Mouse (Mus musculus) fibroblast of lung, adult 2 months (primary cell): ENCODE measurements at regions not wholly inside any gene's neighbourhood (a gene's known extent, or its start where the extent isn't known, plus 50 kb on each side); places are given as distances from the start of the nearest gene placed in this dataset.

Experiments
- DNase-seq: peaks from one replicate; pipeline ENCODE4 v3.0.0-alpha.2; 2011; ENCODE audit warnings: low read depth

- DNase-seq = no peak
Measured at GRCm38 (mm10) chr12:107833001-107833400, 170.4 kb downstream of the Bcl11b start.

DNA sequence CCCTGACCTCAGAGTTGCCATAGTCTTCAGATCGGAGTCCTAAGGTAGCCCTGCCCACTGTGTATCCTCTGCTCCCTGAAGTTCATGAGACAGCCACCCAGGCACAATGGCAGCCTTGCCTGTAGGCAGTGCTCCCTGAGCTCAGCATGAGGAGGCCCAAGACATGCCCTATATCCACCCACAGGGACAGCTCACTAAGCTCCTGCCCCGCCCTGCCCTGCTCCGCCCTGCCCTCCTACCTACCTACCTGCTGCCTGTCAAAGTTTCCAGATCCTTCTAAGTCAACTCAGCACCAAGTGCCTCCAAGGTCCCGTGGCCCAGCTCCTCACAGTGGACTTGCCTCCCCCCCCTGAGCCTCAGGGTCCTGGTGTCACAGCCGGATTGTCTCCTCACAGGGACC is 168.9 kb downstream of the Bcl11b start:
- DNase-seq = no peak

GRCm38 (mm10) chr12:107837741-107838140 is 165.7 kb downstream of the Bcl11b start:
- no peak for DNase-seq

DNA sequence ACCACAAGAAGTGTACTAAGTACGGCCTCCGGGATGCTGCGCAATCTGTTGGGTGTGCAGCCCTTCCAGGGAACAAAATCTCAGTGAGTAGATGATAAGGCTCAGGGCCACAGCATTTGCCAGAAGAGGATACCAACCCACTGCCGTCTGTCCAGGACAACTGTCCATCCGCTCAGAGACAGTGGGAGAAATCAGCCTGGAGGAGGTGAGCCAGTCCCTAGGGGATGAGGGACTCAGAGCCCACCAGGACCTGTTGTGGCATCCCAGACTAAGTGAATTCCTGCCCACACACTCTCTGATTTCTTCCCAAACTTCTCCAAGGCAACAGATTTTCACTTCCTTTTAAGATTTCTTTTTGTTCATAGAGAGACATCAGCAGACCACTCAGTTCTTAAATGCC is 158.8 kb downstream of the Bcl11b start:
- DNase-seq = no peak

- DNase-seq = no peak
Measured at GRCm38 (mm10) chr12:107850591-107850990, 152.8 kb downstream of the Bcl11b start.

GRCm38 (mm10) chr12:107852921-107853320 is 150.5 kb downstream of the Bcl11b start:
- no peak for DNase-seq

DNA sequence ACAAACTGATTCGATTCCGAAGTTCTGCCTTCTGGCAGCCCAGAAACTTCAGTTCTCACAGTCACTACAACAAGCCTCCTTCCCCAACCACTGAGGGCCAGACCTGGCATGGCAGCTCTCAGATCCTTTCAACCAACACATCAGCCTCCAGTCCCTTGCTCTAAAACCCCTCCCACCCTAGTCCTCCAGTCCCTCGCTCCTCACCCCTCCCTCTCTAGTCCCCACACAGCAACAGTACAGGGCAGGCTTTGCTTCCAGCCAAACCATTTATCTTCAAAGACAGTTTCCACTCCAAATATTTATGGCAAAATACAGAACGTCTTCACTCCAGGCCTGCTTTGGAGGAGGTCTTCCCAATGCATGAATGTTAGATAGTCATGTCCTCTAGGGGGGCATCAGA is 147.9 kb downstream of the Bcl11b start:
- no peak for DNase-seq

DNA sequence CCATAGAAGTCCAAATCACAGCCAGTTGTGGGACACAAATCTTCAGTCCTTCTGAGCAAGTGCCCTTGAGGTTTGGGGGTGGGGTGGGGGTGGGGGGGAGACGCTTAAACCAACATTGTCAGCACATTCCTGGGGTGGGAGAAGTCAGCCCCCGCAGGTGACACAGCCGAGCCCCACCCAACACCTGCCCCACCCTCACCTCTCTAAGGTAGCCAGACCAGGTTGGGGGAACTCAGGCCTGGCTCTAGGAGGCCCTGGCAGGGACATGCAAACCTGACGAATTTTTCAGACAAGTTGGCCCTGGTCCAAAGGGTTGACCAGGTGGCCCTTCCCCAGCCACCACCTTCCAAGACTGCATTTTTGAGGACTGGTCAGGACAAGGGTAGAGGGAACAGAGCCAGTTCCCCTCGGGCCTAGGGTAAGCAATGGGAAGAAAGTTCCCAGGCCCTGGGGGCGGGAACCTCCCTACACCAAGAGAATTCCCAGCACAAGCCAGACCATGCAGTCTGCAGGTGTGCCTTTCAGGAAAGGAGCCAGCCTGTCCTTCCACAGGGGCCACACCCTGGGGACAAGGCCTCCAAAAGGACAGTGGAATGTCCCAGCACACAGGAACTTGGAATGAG is 146.9 kb downstream of the Bcl11b start:
- DNase-seq = no peak

DNA sequence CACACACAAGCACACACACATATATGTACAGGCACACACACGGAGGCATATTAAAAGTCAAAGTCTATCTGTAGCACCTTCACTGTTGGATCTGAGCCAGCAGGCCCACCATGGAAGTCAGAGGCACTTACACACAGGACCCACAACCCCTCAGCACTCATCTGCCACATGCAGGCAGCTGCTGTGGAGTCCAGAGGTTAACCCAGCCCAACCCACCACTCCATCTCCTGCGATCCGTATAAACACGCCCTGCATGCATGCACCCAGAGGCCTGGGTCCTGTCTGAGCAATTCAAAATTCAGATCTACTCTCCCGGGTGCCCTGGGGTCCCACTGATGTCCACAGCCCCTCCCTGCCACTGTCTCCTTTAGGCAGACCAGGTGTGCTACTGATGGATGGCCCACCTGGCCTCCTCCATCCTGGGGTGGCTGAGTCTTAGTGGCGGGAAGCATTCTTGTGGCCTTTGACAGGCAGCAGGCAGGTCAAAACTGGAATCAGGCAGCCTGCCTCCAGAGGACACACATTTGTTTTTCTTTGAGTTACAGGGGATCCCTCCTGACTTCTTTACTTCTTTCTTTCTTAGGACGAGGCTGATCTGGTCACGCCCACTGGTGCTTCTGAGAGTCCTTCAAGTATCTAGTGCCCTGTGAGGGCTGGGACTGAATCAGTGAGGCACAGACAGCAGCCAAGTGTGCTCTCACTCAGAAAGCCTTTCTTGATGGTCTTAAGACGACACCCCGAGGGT is 144.7 kb downstream of the Bcl11b start:
- no peak for DNase-seq

GRCm38 (mm10) chr12:107859750-107860149 is 143.7 kb downstream of the Bcl11b start:
- DNase-seq = no peak

DNA sequence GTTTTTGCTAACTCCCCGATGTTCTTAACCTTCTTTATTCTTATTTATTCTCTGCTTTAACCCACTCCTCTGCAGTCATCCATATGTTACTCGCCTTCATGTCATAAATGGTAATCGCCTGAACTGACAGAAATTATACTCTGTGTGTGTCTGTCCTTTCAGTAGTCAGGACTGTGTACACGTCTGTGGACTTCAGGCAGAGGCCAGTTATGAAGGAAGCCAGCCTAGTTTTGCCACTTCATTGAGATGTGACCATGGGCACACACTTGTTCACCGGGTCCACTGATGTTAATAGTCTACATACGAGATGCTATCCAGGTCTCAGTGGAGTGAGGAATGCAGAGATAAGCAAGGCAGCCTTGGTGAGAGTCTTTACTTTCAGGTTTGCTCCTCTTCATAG is 143.0 kb downstream of the Bcl11b start:
- no peak for DNase-seq
